Mouse (Mus musculus): ENCODE measurements at regions not wholly inside any gene's neighbourhood (a gene's known extent, or its start where the extent isn't known, plus 50 kb on each side); places are given as distances from the start of the nearest gene placed in this dataset.

GRCm38 (mm10) chr14:48815941-48816340 is 142.3 kb upstream of the Otx2 start:
- TF ChIP-seq POLR2A (IDR thresholded peaks at IDR 0.05; ENCODE audit: insufficient read length, low read depth) = no peak
- TF ChIP-seq USF1 (IDR thresholded peaks at IDR 0.05; ENCODE audit: low read depth) = no peak
- TF ChIP-seq TCF12 (IDR thresholded peaks at IDR 0.05; ENCODE audit: insufficient read depth, poor library complexity, severe bottlenecking) = no peak
- TF ChIP-seq MYOD1 (IDR thresholded peaks at IDR 0.05; ENCODE audit: control insufficient read depth in 1 of 3, insufficient read length in 2 of 3, low read depth in 2 of 3) = no peak
